Mouse (Mus musculus) effector memory CD4-positive, alpha-beta T cell, adult 5 months (primary cell): ENCODE measurements around the gene Prss42. TPM values are rescaled to one million over a fixed set of nuclear protein-coding genes. Genes with fewer than 3 reads are reported as not detected.

Experiments used
- polyA plus RNA-seq: library from polyadenylated mRNA; unstranded; fragments of 100-300 nt; shearing (Covaris generic); gene quantifications from one replicate; pipeline ENCODE4 v1.2.1, GENCODE M21; 2017

The Prss42 gene
- not detected for polyA plus RNA-seq

DNA sequence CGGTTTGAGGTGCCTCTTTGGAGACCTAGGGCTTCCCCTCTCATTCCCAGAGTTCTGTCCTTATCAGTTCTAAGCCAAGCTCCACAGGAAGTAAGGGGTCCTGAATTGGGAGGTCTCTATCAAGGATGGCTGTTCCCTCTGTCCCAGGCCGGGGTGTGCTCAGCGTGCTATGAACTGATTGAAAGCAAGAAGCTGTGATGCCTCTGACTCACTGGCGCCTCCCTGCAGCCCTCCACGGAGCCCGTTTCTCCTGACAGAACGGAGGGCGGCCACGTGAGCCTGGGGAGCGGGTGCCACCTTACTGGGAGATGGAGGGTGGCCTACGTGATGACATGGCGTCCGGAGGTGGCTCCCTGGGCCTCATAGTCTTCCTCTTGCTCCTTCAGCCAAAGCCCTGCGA, at the start of gene Prss42:
Prss42 (plus strand) TSS at position 301 of the 400 bp plus-strand sequence.

GRCm38 (mm10) chr9:110813789-110814188, 15.8 kb downstream of the Prss42 start, which contains the start of gene Prss44:
TSS of gene Prss44 (plus strand) at chr9:110813994.

DNA sequence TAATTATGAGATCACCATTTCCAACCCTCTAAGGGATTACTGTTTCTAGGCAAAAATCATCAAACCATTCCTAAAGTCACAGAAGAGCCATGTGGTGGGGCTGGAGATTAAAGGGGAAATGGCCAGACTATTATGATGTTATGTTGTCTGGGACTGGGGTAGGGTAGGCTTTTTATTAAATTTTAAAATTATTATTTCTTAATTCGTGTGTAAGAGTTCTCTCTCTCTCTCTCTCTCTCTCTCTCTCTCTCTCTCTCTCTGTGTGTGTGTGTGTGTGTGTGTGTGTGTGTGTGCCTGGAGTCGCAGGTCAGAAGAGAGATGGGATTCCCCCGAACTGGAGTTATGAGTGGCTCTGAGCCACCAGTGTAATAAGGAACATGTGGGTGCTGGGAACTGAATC, 28.4 kb downstream of the Prss42 start, which contains the start of gene Prss43:
Prss43 (plus strand) TSS at position 301 of the 400 bp plus-strand sequence.

DNA sequence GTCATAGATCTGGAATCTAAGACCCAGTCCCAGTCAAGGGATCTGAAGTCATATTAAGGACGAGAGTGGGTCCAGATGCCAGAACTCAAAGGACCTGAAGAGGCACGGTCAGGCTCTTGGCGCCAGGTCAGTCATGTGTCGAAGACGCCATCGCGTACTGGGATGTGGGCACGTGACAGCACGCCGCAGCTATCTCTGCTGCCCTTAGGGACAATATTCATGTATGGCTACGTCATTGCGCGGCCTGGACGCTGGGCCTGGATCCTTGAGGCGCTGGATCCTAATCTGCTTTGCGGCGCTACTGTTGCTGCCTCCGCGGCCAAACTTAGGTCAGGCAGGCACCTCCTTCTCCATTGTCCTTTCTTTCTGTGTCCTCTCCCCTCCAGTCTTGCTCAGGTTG, 36.4 kb downstream of the Prss42 start, which contains the start of gene Prss45:
Prss45 (plus strand) TSS at position 178 of the 400 bp plus-strand sequence.

GRCm38 (mm10) chr9:110844206-110844605, 46.2 kb downstream of the Prss42 start, which contains the start of gene Prss46:
TSS of gene Prss46 (plus strand) at chr9:110844506.

Other genes with a start within 250 kb of the Prss42 start
- 1.8 TPM for gene Nradd, start 173.7 kb upstream of the Prss42 start, polyA plus RNA-seq
- 74.0 TPM for gene Nbeal2, start 144.0 kb upstream of the Prss42 start, polyA plus RNA-seq
- 179 TPM for gene Ccdc12, start 141.7 kb upstream of the Prss42 start, polyA plus RNA-seq
- gene Myl3, start 56.3 kb upstream of the Prss42 start, polyA plus RNA-seq: not detected
- not detected for gene Pth1r, start 51.0 kb upstream of the Prss42 start, polyA plus RNA-seq
- not detected for gene Prss44, start 15.8 kb downstream of the Prss42 start, polyA plus RNA-seq
- not detected for gene Prss43, start 28.5 kb downstream of the Prss42 start, polyA plus RNA-seq
- not detected for gene Prss45, start 36.4 kb downstream of the Prss42 start, polyA plus RNA-seq
- not detected for gene Prss46, start 46.3 kb downstream of the Prss42 start, polyA plus RNA-seq
- gene Prss50, start 59.8 kb downstream of the Prss42 start, polyA plus RNA-seq: not detected
- gene Als2cl, start 81.7 kb downstream of the Prss42 start, polyA plus RNA-seq: 23.4 TPM
- 0.92 TPM for gene Tmie, start 81.9 kb downstream of the Prss42 start, polyA plus RNA-seq
- gene Fam240a, start 118.7 kb downstream of the Prss42 start, polyA plus RNA-seq: not detected
- gene Tdgf1, start 148.0 kb downstream of the Prss42 start, polyA plus RNA-seq: 0.57 TPM
- not detected for gene Lrrc2, start 153.4 kb downstream of the Prss42 start, polyA plus RNA-seq
- gene Rtp3, start 192.4 kb downstream of the Prss42 start, polyA plus RNA-seq: not detected
- gene Ltf, start 221.1 kb downstream of the Prss42 start, polyA plus RNA-seq: not detected